Comparison of ENCODE assay signal across 8 mouse cellular contexts in the genomic region with DNA sequence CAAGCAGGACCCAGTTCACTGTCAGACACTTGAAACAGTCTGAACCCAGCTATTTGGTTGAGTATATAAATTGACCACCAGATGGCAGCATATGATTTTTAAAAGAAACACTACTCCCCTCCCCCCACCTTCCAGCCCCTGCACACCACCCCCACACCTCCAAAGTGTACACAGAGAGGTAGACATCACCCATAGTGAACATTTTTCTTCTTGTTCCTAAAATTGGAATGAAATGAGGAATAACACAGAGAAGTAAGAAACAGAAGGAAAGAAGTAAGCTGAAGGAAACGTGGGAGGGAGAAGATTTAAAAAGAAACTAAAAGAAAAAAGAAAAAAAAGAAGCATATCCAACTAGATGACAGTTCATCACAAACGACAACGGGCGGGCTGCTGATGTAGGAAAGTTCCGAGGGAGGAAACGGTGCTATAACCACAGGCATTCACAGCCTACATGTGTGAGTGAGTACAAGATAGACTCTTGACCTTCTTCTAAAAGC.
DNase-seq lines count a peak whose midpoint lies in the region; ATAC-seq and TF ChIP-seq lines count a peak whose summit lies in the region.

No protein-coding gene starts in this region.

- H3K9ac ChIP-seq in liver, adult 2 months (ENCODE audit: low read depth, low read length): no peak overlapping the region
- H3K9ac ChIP-seq in lung, postnatal 0 days (replicated peaks; ENCODE audit: low read depth): no peak overlapping the region

- H3K9me3 ChIP-seq in lung, postnatal 0 days (ENCODE audit: low read length): no peaks in the 10 kb centered on the region

- no peak overlapping the region for H3K4me2 ChIP-seq in lung, postnatal 0 days (replicated peaks; ENCODE audit: low read depth, low read length)

- TF ChIP-seq EP300 in lung, postnatal 0 days (IDR thresholded peaks at IDR 0.05): no peak

- TF ChIP-seq POLR2A in liver, adult 2 months (IDR thresholded peaks at IDR 0.05; ENCODE audit: extremely low read depth, insufficient read depth, low read length): no peak

- 43% methylated on average over 6 of the region's 6 CpGs for WGBS in liver, adult 2 months
- WGBS in lung, postnatal 0 days: 35% methylated on average over 6 of the region's 6 CpGs

- no peaks in the 10 kb centered on the region for H3K79me2 ChIP-seq in liver, adult 2 months (ENCODE audit: control insufficient read depth, insufficient read depth, low read length)

- H3K27me3 ChIP-seq in liver, adult 2 months (ENCODE audit: control insufficient read depth, insufficient read depth, low read length): no peaks in the 10 kb centered on the region
- no peaks in the 10 kb centered on the region for H3K27me3 ChIP-seq in lung, postnatal 0 days (replicated peaks; ENCODE audit: insufficient read depth, low read length)

- ATAC-seq in lung, postnatal 0 days: peak; percentile 43; the same call in 1 of the 2 replicates

- H3K4me1 ChIP-seq in liver, adult 2 months (ENCODE audit: control insufficient read depth, insufficient read depth, low read length): no peaks in the 10 kb centered on the region
- no peaks in the 10 kb centered on the region for H3K4me1 ChIP-seq in lung, postnatal 0 days (ENCODE audit: insufficient read depth, low read depth, low read length)

- peak; percentile 29; the same call in 1 of the 2 replicates for TF ChIP-seq CTCF in liver, adult 2 months (IDR thresholded peaks at IDR 0.05; ENCODE audit: low read depth, low read length)
- peak; percentile 60 for TF ChIP-seq CTCF in lung, postnatal 0 days (IDR thresholded peaks at IDR 0.05)

- no peak overlapping the region for H3K4me3 ChIP-seq in liver, adult 2 months (ENCODE audit: insufficient read depth, low read depth, low read length)
- no peak overlapping the region for H3K4me3 ChIP-seq in lung, postnatal 0 days (ENCODE audit: low read depth, low read length)

- no peak overlapping the region for H3K27ac ChIP-seq in liver, adult 2 months (replicated peaks; ENCODE audit: insufficient read depth, low read depth, low read length)
- no peak overlapping the region for H3K27ac ChIP-seq in lung, postnatal 0 days (ENCODE audit: low read length)

- DNase-seq in cerebellum, postnatal 10 days: peak; percentile 48 to 67
- DNase-seq in cerebellum, adult 9-11 months: no peak
- DNase-seq in liver, adult 2 months (ENCODE audit: extremely low read depth, low read depth, low spot score): peak; percentile 31
- no peak for DNase-seq in liver
- peak; percentile 26 for DNase-seq in embryo, embryonic 10 days (ENCODE audit: low spot score)
- peak; percentile 81 for DNase-seq in lung, postnatal 0 days (ENCODE audit: low spot score)
- DNase-seq in retina, postnatal 7 days (ENCODE audit: low read depth, low spot score): peak; percentile 29
- no peak for DNase-seq in c-Kit-positive CD71-positive TER-119-positive erythroid progenitor cells, embryonic 14.5 days (ENCODE audit: low spot score)

- no peaks in the 10 kb centered on the region for H3K36me3 ChIP-seq in liver, adult 2 months (ENCODE audit: control insufficient read depth, insufficient read depth, low read length)
- H3K36me3 ChIP-seq in lung, postnatal 0 days (ENCODE audit: insufficient read depth, low read length): no peaks in the 10 kb centered on the region

Comparison
In these comparisons a context has a peak if more than half of its experiments do, and no peak if none do; other contexts are left out.
1. DNase-seq: peak in cerebellum, postnatal 10 days (2 of 2), liver, adult 2 months (single experiment), embryo, embryonic 10 days (single experiment), lung, postnatal 0 days (single experiment) and retina, postnatal 7 days (single experiment); none in cerebellum, adult 9-11 months (single experiment), liver (single experiment) and c-Kit-positive CD71-positive TER-119-positive erythroid progenitor cells, embryonic 14.5 days (single experiment).